Mouse (Mus musculus): ENCODE measurements around the gene Vegfb. TPM values are rescaled to one million over a fixed set of nuclear protein-coding genes. Genes with fewer than 3 reads are reported as not detected.
A peak's percentile ranks its signal among the peaks of the same experiment; 100 is the strongest.

The Vegfb gene
- polyA plus RNA-seq (2015; fragmentation: Nextera tagmentation; extraction: Ambion mirVana): 63.9 and 67.5 TPM in 2 replicates

- Histone ChIP-seq H3K36me3 (peaks cover 10% of the 10 kb centered on the region; the same call in 1 of the 2 replicates), H3K4me3 (peak within 1 kb of the TSS; percentile 73), H3K9me3 (no peaks in the 10 kb centered on the region), H3K27ac (replicated peaks) (peak within 1 kb of the TSS; percentile 83), H3K4me2 (peak within 1 kb of the TSS; percentile 86), H3K4me1 (replicated peaks) (peaks cover 30% of the 10 kb centered on the region), H3K27me3 (no peaks in the 10 kb centered on the region), H3K9ac (peak within 1 kb of the TSS; percentile 89)
- ATAC-seq (ENCODE audit: low FRiP score, low read depth): peak; percentile 47
- under 1% methylated on average over 69 of the region's 85 CpGs for WGBS
Observed at GRCm38 (mm10) chr19:6987061-6987903, at the start of gene Vegfb. Vegfb (minus strand) TSS chr19:6987651.

DNA sequence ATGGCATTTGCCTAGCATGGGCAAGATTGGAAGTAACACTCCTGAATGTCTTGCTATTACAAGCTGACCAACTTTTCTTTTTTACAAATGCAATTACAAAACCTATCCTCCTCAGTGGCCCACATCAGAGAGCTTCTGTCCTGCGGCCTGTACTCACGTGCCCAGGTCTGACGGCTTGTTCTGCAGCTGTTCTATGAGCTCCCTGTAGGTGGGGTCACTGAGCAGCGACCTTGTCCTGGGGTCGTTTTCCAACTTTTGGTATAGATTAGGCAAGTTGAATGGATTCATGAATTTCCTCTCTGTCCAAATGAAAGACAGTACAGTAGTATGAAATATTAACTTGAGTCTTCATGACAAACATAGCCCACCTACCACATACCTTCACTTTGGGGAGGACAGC, 46.6 kb upstream of the Vegfb start:
- no peak overlapping the region for H3K4me2 ChIP-seq
- peaks cover 58% of the 10 kb centered on the region for H3K36me3 ChIP-seq
- H3K27ac ChIP-seq (replicated peaks): no peak overlapping the region
- no peak for ATAC-seq (ENCODE audit: low FRiP score, low read depth)
- H3K27me3 ChIP-seq: no peaks in the 10 kb centered on the region
- H3K9ac ChIP-seq: no peak overlapping the region
- H3K9me3 ChIP-seq: no peaks in the 10 kb centered on the region
- peaks cover 29% of the 10 kb centered on the region for H3K4me1 ChIP-seq (replicated peaks)
- 93% methylated on average over 5 of the region's 5 CpGs for WGBS
- no peak overlapping the region for H3K4me3 ChIP-seq

GRCm38 (mm10) chr19:7029531-7029930, 42.1 kb upstream of the Vegfb start:
- H3K27ac ChIP-seq (replicated peaks): no peak overlapping the region
- H3K4me2 ChIP-seq: no peak overlapping the region
- no peaks in the 10 kb centered on the region for H3K9me3 ChIP-seq
- WGBS: 95% methylated on average over 5 of the region's 5 CpGs
- peaks cover 94% of the 10 kb centered on the region for H3K36me3 ChIP-seq
- no peak for ATAC-seq (ENCODE audit: low FRiP score, low read depth)
- no peak overlapping the region for H3K4me3 ChIP-seq
- H3K9ac ChIP-seq: no peak overlapping the region
- no peaks in the 10 kb centered on the region for H3K4me1 ChIP-seq (replicated peaks)
- H3K27me3 ChIP-seq: no peaks in the 10 kb centered on the region

DNA sequence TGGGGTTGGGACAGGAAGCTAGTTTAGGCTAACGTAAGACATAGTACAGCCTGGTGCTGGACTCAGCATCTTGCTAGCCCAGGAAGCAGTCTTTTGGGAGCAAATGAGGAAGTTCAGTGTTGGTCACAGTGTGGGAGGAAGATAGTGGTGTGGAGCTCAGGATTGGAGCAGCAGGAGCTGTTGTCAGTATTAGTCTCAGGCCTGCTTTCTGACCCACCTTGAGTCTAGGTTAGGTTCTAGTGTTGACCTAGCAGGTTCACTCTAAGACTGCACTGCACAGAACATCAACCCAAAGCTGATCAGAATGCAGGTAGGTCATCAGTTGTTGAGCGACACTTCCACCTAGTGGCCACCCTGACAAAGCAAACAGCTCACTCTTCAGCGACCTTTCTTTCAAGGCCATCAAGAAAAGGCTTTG, 32.8 kb upstream of the Vegfb start:
- ATAC-seq (ENCODE audit: low FRiP score, low read depth): peak; percentile 19; the same call in 1 of the 2 replicates
- Histone ChIP-seq H3K4me1 (replicated peaks) (no peaks in the 10 kb centered on the region), H3K4me3 (no peak overlapping the region), H3K9ac (no peak overlapping the region), H3K36me3 (peaks cover 60% of the 10 kb centered on the region), H3K27ac (replicated peaks) (0 out of 2 replicates have a peak overlapping the region, but pooled peaks have one; percentile 11), H3K27me3 (no peaks in the 10 kb centered on the region), H3K4me2 (no peak overlapping the region), H3K9me3 (no peaks in the 10 kb centered on the region)
- WGBS: 51% methylated on average over 3 of the region's 3 CpGs

DNA sequence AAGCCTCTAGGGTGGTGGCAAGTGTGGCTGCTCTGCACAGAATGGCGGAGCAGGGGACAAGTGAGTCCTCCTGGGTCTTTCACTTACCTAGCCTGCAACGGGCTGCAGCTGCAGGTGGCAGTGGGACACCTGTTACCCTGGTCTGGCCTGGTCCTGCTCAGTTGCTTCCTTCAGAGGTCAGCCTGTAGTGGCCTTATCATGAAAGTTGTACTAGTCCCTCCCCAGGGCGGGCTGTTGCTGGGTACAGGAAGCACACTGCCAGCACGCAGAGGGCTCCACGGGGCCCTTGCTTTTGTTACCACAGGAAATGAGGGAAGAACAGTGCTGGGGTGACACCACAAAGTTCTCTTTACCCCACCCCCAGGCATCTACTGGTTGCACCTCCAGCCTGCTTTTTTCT, 31.7 kb upstream of the Vegfb start, which contains the start of gene Fermt3:
Gene Fermt3, minus strand, starts transcription at position 279 of the 400 bp plus-strand sequence.
- no peak within 1 kb of the TSS for H3K9ac ChIP-seq
- WGBS: 88% methylated on average over 5 of the region's 5 CpGs
- peaks cover 49% of the 10 kb centered on the region for H3K36me3 ChIP-seq
- H3K27me3 ChIP-seq: no peaks in the 10 kb centered on the region
- H3K4me2 ChIP-seq: no peak within 1 kb of the TSS
- no peaks in the 10 kb centered on the region for H3K4me1 ChIP-seq (replicated peaks)
- H3K4me3 ChIP-seq: no peak within 1 kb of the TSS
- H3K9me3 ChIP-seq: no peaks in the 10 kb centered on the region
- ATAC-seq (ENCODE audit: low FRiP score, low read depth): no peak
- no peak within 1 kb of the TSS for H3K27ac ChIP-seq (replicated peaks)

DNA sequence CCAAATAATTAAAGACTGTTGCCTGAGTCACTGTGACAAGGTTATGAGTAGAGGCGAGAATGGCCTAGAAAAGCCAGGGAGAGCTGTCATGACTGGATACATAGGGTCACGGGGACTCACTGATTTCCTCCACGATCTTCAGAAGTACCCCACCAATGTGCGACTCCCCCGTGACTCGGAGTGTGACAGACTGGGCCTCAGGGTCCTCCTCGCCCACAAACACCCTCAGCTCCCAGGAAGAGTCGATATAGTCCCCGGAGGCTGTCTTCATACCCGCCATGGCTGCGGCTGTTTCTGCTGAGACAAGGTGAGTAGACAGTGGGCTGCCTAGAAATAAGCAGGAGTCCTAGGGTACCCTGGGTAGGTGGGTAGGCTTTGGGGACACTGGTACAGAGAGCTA, 31.1 kb upstream of the Vegfb start:
- Histone ChIP-seq H3K4me2 (no peak overlapping the region), H3K9me3 (no peaks in the 10 kb centered on the region), H3K4me1 (replicated peaks) (no peaks in the 10 kb centered on the region), H3K9ac (no peak overlapping the region), H3K36me3 (peaks cover 45% of the 10 kb centered on the region), H3K27ac (replicated peaks) (no peak overlapping the region), H3K4me3 (no peak overlapping the region), H3K27me3 (no peaks in the 10 kb centered on the region)
- no peak for ATAC-seq (ENCODE audit: low FRiP score, low read depth)
- WGBS: 86% methylated on average over 11 of the region's 11 CpGs

DNA sequence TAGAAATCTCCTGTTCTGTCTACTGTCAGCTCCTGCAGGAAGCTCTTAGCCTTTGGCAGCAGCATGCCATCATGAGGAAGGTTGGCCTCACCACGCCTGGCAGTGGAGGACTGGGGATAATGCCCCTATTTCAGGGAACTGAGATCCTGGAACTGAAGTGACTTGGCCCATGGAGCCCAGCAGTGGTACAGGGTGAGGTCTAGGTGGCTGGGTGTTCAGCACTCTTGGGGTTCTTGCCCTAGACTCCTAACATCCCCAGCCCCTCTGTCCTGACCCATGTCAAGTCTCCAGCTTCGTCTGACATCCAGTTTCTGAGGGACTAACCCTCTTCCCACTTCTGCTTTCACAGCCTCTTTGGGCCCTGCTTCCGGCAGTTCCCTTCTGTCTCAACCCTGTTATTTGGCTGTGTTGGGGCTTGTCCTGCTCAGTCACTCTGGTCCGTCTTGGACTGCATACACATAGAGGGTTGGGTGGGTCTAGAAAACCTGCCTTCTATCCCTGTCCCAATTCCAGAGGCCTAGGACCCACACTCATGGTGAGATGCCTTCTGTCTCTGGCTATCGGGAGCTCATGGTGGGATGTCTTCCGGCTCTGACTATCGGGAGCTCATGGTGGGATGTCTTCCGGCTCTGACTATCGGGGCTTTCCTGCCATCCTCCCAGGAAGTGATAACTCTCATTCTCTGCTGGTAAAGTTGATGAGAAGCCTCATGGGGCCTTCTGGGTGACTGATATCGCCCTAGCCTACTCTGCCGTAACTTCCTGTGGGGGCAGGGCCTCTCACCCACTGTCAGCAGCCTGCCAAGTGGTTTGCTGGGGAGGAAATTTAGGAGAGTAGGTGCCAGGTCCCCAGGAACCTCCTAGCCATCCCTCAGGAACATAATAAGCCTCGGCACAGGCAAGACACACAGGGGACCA, 30.3 kb upstream of the Vegfb start:
- Histone ChIP-seq H3K9me3 (no peaks in the 10 kb centered on the region), H3K9ac (no peak overlapping the region), H3K36me3 (peaks cover 39% of the 10 kb centered on the region), H3K27ac (replicated peaks) (no peak overlapping the region), H3K27me3 (no peaks in the 10 kb centered on the region), H3K4me2 (no peak overlapping the region), H3K4me3 (no peak overlapping the region), H3K4me1 (replicated peaks) (no peaks in the 10 kb centered on the region)
- ATAC-seq (ENCODE audit: low FRiP score, low read depth): no peak
- 88% methylated on average over 12 of the region's 12 CpGs for WGBS

GRCm38 (mm10) chr19:7014481-7015135, 27.2 kb upstream of the Vegfb start:
- Histone ChIP-seq H3K27me3 (no peaks in the 10 kb centered on the region), H3K36me3 (peaks cover 8% of the 10 kb centered on the region), H3K4me3 (no peak overlapping the region), H3K9ac (no peak overlapping the region), H3K4me2 (no peak overlapping the region), H3K4me1 (replicated peaks) (no peaks in the 10 kb centered on the region), H3K9me3 (no peaks in the 10 kb centered on the region), H3K27ac (replicated peaks) (no peak overlapping the region)
- WGBS: 90% methylated on average over 18 of the region's 20 CpGs
- ATAC-seq (ENCODE audit: low FRiP score, low read depth): no peak

- H3K4me1 ChIP-seq (replicated peaks): no peaks in the 10 kb centered on the region
- H3K36me3 ChIP-seq: peaks cover 1% of the 10 kb centered on the region; the same call in 1 of the 2 replicates
- 87% methylated on average over 9 of the region's 9 CpGs for WGBS
- ATAC-seq (ENCODE audit: low FRiP score, low read depth): no peak
- no peaks in the 10 kb centered on the region for H3K9me3 ChIP-seq
- H3K9ac ChIP-seq: no peak overlapping the region
- H3K27me3 ChIP-seq: no peaks in the 10 kb centered on the region
- no peak overlapping the region for H3K4me3 ChIP-seq
- H3K27ac ChIP-seq (replicated peaks): no peak overlapping the region
- H3K4me2 ChIP-seq: no peak overlapping the region
Observed at GRCm38 (mm10) chr19:7013984-7014383, 26.5 kb upstream of the Vegfb start.

DNA sequence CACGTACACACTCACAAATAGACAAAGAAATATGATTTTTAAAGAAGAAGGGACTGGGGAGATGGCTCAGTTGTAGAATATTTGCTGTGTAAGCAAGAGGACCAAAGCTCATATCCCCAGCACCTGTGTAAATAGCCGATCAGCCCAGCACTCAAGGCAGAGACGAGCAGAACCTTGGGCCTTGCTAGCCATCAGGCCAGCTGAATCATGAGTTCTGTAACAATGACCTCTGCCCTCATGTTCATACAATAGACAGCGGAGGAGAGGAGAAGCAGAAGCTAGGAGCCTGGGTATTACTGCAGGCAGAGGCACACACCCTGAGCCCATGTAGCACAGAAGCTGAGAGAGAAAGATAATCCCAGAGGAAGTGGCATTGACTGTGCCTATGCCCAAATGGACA, 25.0 kb upstream of the Vegfb start:
- Histone ChIP-seq H3K27ac (replicated peaks) (no peak overlapping the region), H3K4me2 (no peak overlapping the region), H3K9me3 (no peaks in the 10 kb centered on the region), H3K27me3 (no peaks in the 10 kb centered on the region), H3K9ac (no peak overlapping the region), H3K4me1 (replicated peaks) (no peaks in the 10 kb centered on the region), H3K36me3 (no peaks in the 10 kb centered on the region), H3K4me3 (no peak overlapping the region)
- 82% methylated on average over 4 of the region's 4 CpGs for WGBS
- no peak for ATAC-seq (ENCODE audit: low FRiP score, low read depth)

DNA sequence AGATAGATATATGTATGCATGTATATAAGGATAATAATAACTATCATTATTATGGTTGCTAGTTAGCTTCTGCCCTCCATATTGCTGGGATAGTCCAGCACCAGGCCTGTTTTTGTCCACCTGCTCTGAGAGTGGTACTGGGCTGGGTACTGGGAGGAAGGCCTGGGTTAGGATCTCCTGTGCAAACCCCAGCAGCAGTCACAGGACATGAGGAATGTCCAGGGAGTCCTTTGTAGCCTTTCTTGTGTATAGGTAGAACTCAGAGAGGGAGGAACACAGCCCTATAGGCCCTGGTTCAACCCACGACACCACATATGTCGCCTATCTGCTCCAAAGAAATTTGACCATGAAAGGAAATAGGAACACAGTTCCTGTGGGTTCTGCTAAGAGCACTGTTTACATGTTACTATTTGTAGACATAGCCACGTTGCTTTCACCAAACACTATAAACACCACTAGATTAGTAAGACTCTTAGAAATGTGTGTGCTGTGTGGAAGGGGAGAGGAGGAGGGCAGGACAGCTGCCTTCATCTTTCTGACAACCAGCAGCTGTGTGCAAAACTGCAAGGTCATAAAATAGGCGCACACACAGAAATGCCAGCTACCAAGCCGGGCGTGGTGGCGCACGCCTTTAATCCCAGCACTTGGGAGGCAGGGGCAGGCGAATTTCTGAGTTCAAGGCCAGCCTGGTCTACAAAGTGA, 19.6 kb upstream of the Vegfb start:
- Histone ChIP-seq H3K27me3 (no peaks in the 10 kb centered on the region), H3K4me1 (replicated peaks) (no peaks in the 10 kb centered on the region), H3K9ac (no peak overlapping the region), H3K4me3 (no peak overlapping the region), H3K27ac (replicated peaks) (no peak overlapping the region), H3K9me3 (no peaks in the 10 kb centered on the region), H3K4me2 (no peak overlapping the region), H3K36me3 (no peaks in the 10 kb centered on the region)
- WGBS: 86% methylated on average over 9 of the region's 9 CpGs
- no peak for ATAC-seq (ENCODE audit: low FRiP score, low read depth)

Data from hindbrain, embryonic 15.5 days (tissue).